8 mouse cellular contexts compared by ENCODE assay signal in genomic region chr8:122906463-122907021, GRCm38 (mm10). TPM values are rescaled to one million over a fixed set of nuclear protein-coding genes. Genes with fewer than 3 reads are reported as not detected.
DNase-seq lines count a peak whose midpoint lies in the region; ATAC-seq lines count a peak whose summit lies in the region.

No protein-coding gene starts in this region.

- peak overlapping the region; percentile 56 for H3K4me2 ChIP-seq in heart, embryonic 15.5 days
- peak overlapping the region; percentile 29; the same call in 1 of the 2 replicates for H3K4me2 ChIP-seq in liver, embryonic 15.5 days
- no peak overlapping the region for H3K4me2 ChIP-seq in neural tube, embryonic 12.5 days (replicated peaks)

- H3K4me3 ChIP-seq in forebrain, embryonic 10.5 days: no peak overlapping the region
- H3K4me3 ChIP-seq in heart, embryonic 15.5 days: peak overlapping the region; percentile 29
- H3K4me3 ChIP-seq in liver, embryonic 15.5 days (replicated peaks): no peak overlapping the region
- H3K4me3 ChIP-seq in neural tube, embryonic 12.5 days: no peak overlapping the region

- 67% methylated on average over 6 of the region's 6 CpGs for WGBS in forebrain, embryonic 10.5 days
- WGBS in heart, embryonic 15.5 days: 15% methylated on average over 6 of the region's 6 CpGs
- WGBS in liver, embryonic 15.5 days (ENCODE audit: insufficient replicate concordance): 24% methylated on average over 6 of the region's 6 CpGs
- 52% methylated on average over 6 of the region's 6 CpGs for WGBS in neural tube, embryonic 12.5 days

- peak; percentile 57 for DNase-seq in c-Kit-negative CD71-positive TER-119-positive erythroid progenitor cells, embryonic 14.5 days (ENCODE audit: low read depth, low spot score)
- DNase-seq in forebrain, embryonic 10.5 days (ENCODE audit: extremely low spot score, low spot score): peak; percentile 53
- DNase-seq in kidney, postnatal 25 days: peak; percentile 94 to 95
- peak; percentile 89 for DNase-seq in telencephalon, adult 2 months (ENCODE audit: low read depth, low spot score)

- peak; percentile 84 for ATAC-seq in CD4-positive, CD25-positive, alpha-beta regulatory T cell, adult 4 months
- peak; percentile 86 for ATAC-seq in heart, embryonic 15.5 days (replicated peaks; ENCODE audit: insufficient number of reproducible peaks, insufficient read depth, low FRiP score, low read depth)
- peak; percentile 74 for ATAC-seq in liver, embryonic 15.5 days (ENCODE audit: insufficient read depth)
- 0 out of 2 replicates have a peak, but pooled peaks have one; percentile 25 for ATAC-seq in neural tube, embryonic 12.5 days (ENCODE audit: low FRiP score, low read depth)

- no peak overlapping the region for H3K27ac ChIP-seq in forebrain, embryonic 10.5 days
- H3K27ac ChIP-seq in heart, embryonic 15.5 days: peak overlapping the region; percentile 60
- H3K27ac ChIP-seq in liver, embryonic 15.5 days (replicated peaks): 0 out of 2 replicates have a peak overlapping the region, but pooled peaks have one; percentile 34
- H3K27ac ChIP-seq in neural tube, embryonic 12.5 days: no peak overlapping the region

- no peaks in the 10 kb centered on the region for H3K27me3 ChIP-seq in forebrain, embryonic 10.5 days (ENCODE audit: poor library complexity, severe bottlenecking)
- H3K27me3 ChIP-seq in heart, embryonic 15.5 days: no peaks in the 10 kb centered on the region
- H3K27me3 ChIP-seq in liver, embryonic 15.5 days: no peaks in the 10 kb centered on the region
- no peaks in the 10 kb centered on the region for H3K27me3 ChIP-seq in neural tube, embryonic 12.5 days (replicated peaks)

- no peak overlapping the region for H3K9ac ChIP-seq in heart, embryonic 15.5 days
- no peak overlapping the region for H3K9ac ChIP-seq in liver, embryonic 15.5 days
- H3K9ac ChIP-seq in neural tube, embryonic 12.5 days: no peak overlapping the region

- peaks cover 46% of the 10 kb centered on the region for H3K36me3 ChIP-seq in forebrain, embryonic 10.5 days (replicated peaks)
- H3K36me3 ChIP-seq in heart, embryonic 15.5 days: peaks cover 12% of the 10 kb centered on the region
- H3K36me3 ChIP-seq in liver, embryonic 15.5 days (replicated peaks): peaks cover 30% of the 10 kb centered on the region
- H3K36me3 ChIP-seq in neural tube, embryonic 12.5 days: peaks cover 20% of the 10 kb centered on the region

- peaks cover 53% of the 10 kb centered on the region for H3K4me1 ChIP-seq in forebrain, embryonic 10.5 days
- peaks cover 23% of the 10 kb centered on the region for H3K4me1 ChIP-seq in heart, embryonic 15.5 days (replicated peaks)
- H3K4me1 ChIP-seq in liver, embryonic 15.5 days (replicated peaks): peaks cover 20% of the 10 kb centered on the region
- H3K4me1 ChIP-seq in neural tube, embryonic 12.5 days: no peaks in the 10 kb centered on the region

- H3K9me3 ChIP-seq in forebrain, embryonic 10.5 days: no peaks in the 10 kb centered on the region
- H3K9me3 ChIP-seq in heart, embryonic 15.5 days (replicated peaks): no peaks in the 10 kb centered on the region
- H3K9me3 ChIP-seq in liver, embryonic 15.5 days (replicated peaks): no peaks in the 10 kb centered on the region
- H3K9me3 ChIP-seq in neural tube, embryonic 12.5 days: no peaks in the 10 kb centered on the region

RNA-seq across cellular contexts. Expression of gene Cdh15, which starts 58.8 kb away (rescaled TPM):
- polyA plus RNA-seq in CD4-positive, CD25-positive, alpha-beta regulatory T cell, adult 4 months (2017; shearing (Covaris generic)): under 1 TPM in 1 of 2 experiments, not detected in 1; 0.16 TPM
- 0.71 and 0.72 TPM in 2 replicates for polyA plus RNA-seq in forebrain, embryonic 10.5 days (2016; fragmentation: Nextera tagmentation; extraction: Ambion mirVana)
- 0.11 and 0.28 TPM in 2 replicates for polyA plus RNA-seq in heart, embryonic 15.5 days (2015; fragmentation: Nextera tagmentation; extraction: Ambion mirVana)
- polyA plus RNA-seq in liver, embryonic 15.5 days (2015; fragmentation: Nextera tagmentation; extraction: Ambion mirVana): 0.67 and 0.85 TPM in 2 replicates
- 5.4 and 7.2 TPM in 2 replicates for polyA plus RNA-seq in neural tube, embryonic 12.5 days (2016; fragmentation: Nextera tagmentation; extraction: Ambion mirVana)

Comparison
In these comparisons a context has a peak if more than half of its experiments do, and no peak if none do; other contexts are left out.
1. ATAC-seq: peak in every context shown above with its lines; median percentile 86 in heart, embryonic 15.5 days; 84 in CD4-positive, CD25-positive, alpha-beta regulatory T cell, adult 4 months; 74 in liver, embryonic 15.5 days; 25 in neural tube, embryonic 12.5 days.
2. H3K27ac ChIP-seq: peak in heart, embryonic 15.5 days (single experiment) and liver, embryonic 15.5 days (single experiment); none in forebrain, embryonic 10.5 days (single experiment) and neural tube, embryonic 12.5 days (single experiment).
3. Peak in every context shown above with its lines, with median percentiles within 50 percentile points of each other: DNase-seq.